Mouse (Mus musculus): ENCODE data around the gene Hba-a1.
A peak's percentile ranks its signal among the peaks of the same experiment; 100 is the strongest.

GRCm38 (mm10) chr11:32247068-32247467, 36.2 kb upstream of the Hba-a1 start:
- TF ChIP-seq CTCF (IDR thresholded peaks at IDR 0.05; ENCODE audit: control insufficient read depth, insufficient read depth, low read length), result peak; percentile 48; the same call in 1 of the 2 replicates
- TF ChIP-seq POLR2A (IDR thresholded peaks at IDR 0.05; ENCODE audit: borderline replicate concordance, control insufficient read depth, low read depth, low read length), result no peak
